Mouse (Mus musculus) C2C12 (cell line): ENCODE data around the gene Babam2. TPM values are rescaled to one million over a fixed set of nuclear protein-coding genes. Genes with fewer than 3 reads are reported as not detected.

Experiments
- H3K27me3 ChIP-seq: one replicate; pipeline ENCODE4 v1.6.1; 2011; ENCODE audit not compliant: control insufficient read depth, insufficient read depth, insufficient read length
- H3K36me3 ChIP-seq: one replicate; pipeline ENCODE4 v1.6.1; 2011; ENCODE audit not compliant: control insufficient read depth, insufficient read depth
- H3K4me3 ChIP-seq: one replicate; pipeline ENCODE4 v1.5.1; 2011; ENCODE audit warnings: mild to moderate bottlenecking, control low read depth; ENCODE audit not compliant: poor library complexity, insufficient read depth, severe bottlenecking
- H3K79me2 ChIP-seq: one replicate; pipeline ENCODE4 v1.6.1; 2011; ENCODE audit not compliant: control insufficient read depth, insufficient read depth
- H3K79me3 ChIP-seq: one replicate; pipeline ENCODE4 v1.6.1; 2011; ENCODE audit warnings: low read depth, control low read depth
- H3ac ChIP-seq: one replicate; pipeline ENCODE3; 2011; ENCODE audit warnings: low read depth; ENCODE audit not compliant: control insufficient read depth, insufficient read length
- CEBPB ChIP-seq: IDR thresholded peaks from one replicate; pipeline ENCODE4 v1.6.1; 2011; ENCODE audit warnings: low read depth, mild to moderate bottlenecking, control low read depth, moderate library complexity
- CTCF ChIP-seq: IDR thresholded peaks from one replicate; pipeline ENCODE4 v1.5.1; 2011; ENCODE audit not compliant: control insufficient read depth, insufficient read depth, insufficient read length
- FOSL1 ChIP-seq: IDR thresholded peaks from one replicate; pipeline ENCODE4 v1.8.0; 2011; ENCODE audit warnings: mild to moderate bottlenecking, low read length; ENCODE audit not compliant: poor library complexity, insufficient read depth, severe bottlenecking
- MAX ChIP-seq: IDR thresholded peaks from one replicate; pipeline ENCODE4 v1.6.1; 2011; ENCODE audit warnings: mild to moderate bottlenecking, control low read depth
- MYOD1 ChIP-seq: IDR thresholded peaks from one replicate; pipeline ENCODE4 v1.6.1; 2011; ENCODE audit warnings: low read depth; ENCODE audit not compliant: control insufficient read depth, insufficient read length
- MYOG ChIP-seq: IDR thresholded peaks from one replicate; pipeline ENCODE4 v1.6.1; 2011; ENCODE audit not compliant: control insufficient read depth, insufficient read length; ENCODE audit errors: extremely low read depth
- USF1 ChIP-seq: IDR thresholded peaks from one replicate; pipeline ENCODE4 v1.6.1; 2011; ENCODE audit warnings: low read depth, mild to moderate bottlenecking, control low read depth, moderate library complexity
- polyA plus RNA-seq: library from polyadenylated mRNA; unstranded; fragments of >200 nt; fragmentation: generic; extraction: Trizol; gene quantifications from one replicate; pipeline ENCODE4 v1.2.1, GENCODE M21; 2012; ENCODE audit warnings: missing spikeins

Babam2 gene
- polyA plus RNA-seq, 1 experiment = 36.0 TPM

GRCm38 (mm10) chr5:31987541-31988307 is 290.2 kb downstream of the Babam2 start:
- no peak overlapping the region for H3ac ChIP-seq
- no peak overlapping the region for H3K4me3 ChIP-seq
- H3K36me3 ChIP-seq = no peaks in the 10 kb centered on the region

GRCm38 (mm10) chr5:31997189-31997954 is 299.9 kb downstream of the Babam2 start:
- Histone ChIP-seq H3K27me3 (no peaks in the 10 kb centered on the region), H3K79me2 (no peaks in the 10 kb centered on the region), H3K36me3 (no peaks in the 10 kb centered on the region), H3ac (no peak overlapping the region), H3K79me3 (no peaks in the 10 kb centered on the region), H3K4me3 (no peak overlapping the region)
- no peak for TF ChIP-seq FOSL1
- TF ChIP-seq CEBPB = no peak
- no peak for TF ChIP-seq CTCF
- no peak for TF ChIP-seq USF1
- TF ChIP-seq MYOG = no peak
- no peak for TF ChIP-seq MAX
- TF ChIP-seq MYOD1 = no peak

More at GRCm38 (mm10) chr5:31987541-31988307, 290.2 kb downstream of the Babam2 start:
- H3K79me3 ChIP-seq = no peaks in the 10 kb centered on the region
- TF ChIP-seq FOSL1 (no peak), MAX (no peak), USF1 (no peak), MYOD1 (no peak), MYOG (no peak), CEBPB (no peak), CTCF (no peak)
- H3K27me3 ChIP-seq = no peaks in the 10 kb centered on the region
- H3K79me2 ChIP-seq = no peaks in the 10 kb centered on the region

GRCm38 (mm10) chr5:31998806-31999205 is 301.3 kb downstream of the Babam2 start:
- H3K36me3 ChIP-seq = no peaks in the 10 kb centered on the region
- no peak for TF ChIP-seq MYOG
- no peak for TF ChIP-seq MAX
- TF ChIP-seq MYOD1 = no peak
- no peak for TF ChIP-seq USF1
- TF ChIP-seq FOSL1 = no peak
- TF ChIP-seq CTCF = no peak
- no peak for TF ChIP-seq CEBPB
- H3K79me2 ChIP-seq = no peaks in the 10 kb centered on the region
- no peak overlapping the region for H3ac ChIP-seq
- H3K27me3 ChIP-seq = no peaks in the 10 kb centered on the region
- no peak overlapping the region for H3K4me3 ChIP-seq
- no peaks in the 10 kb centered on the region for H3K79me3 ChIP-seq

GRCm38 (mm10) chr5:32000076-32000475 is 302.6 kb downstream of the Babam2 start:
- H3K4me3 ChIP-seq = no peak overlapping the region
- no peak for TF ChIP-seq MYOD1
- TF ChIP-seq MYOG = no peak
- no peak for TF ChIP-seq FOSL1
- TF ChIP-seq CTCF = no peak
- TF ChIP-seq CEBPB = no peak
- no peak for TF ChIP-seq USF1
- no peak for TF ChIP-seq MAX
- no peak overlapping the region for H3ac ChIP-seq
- no peaks in the 10 kb centered on the region for H3K79me2 ChIP-seq
- no peaks in the 10 kb centered on the region for H3K36me3 ChIP-seq
- H3K79me3 ChIP-seq = no peaks in the 10 kb centered on the region
- H3K27me3 ChIP-seq = no peaks in the 10 kb centered on the region

GRCm38 (mm10) chr5:32001266-32001665 is 303.8 kb downstream of the Babam2 start:
- H3K79me3 ChIP-seq = no peaks in the 10 kb centered on the region
- H3K27me3 ChIP-seq = no peaks in the 10 kb centered on the region
- H3ac ChIP-seq = no peak overlapping the region
- TF ChIP-seq MYOG (no peak), USF1 (no peak), FOSL1 (no peak), MYOD1 (no peak), CTCF (no peak), CEBPB (no peak), MAX (no peak)
- H3K36me3 ChIP-seq = no peaks in the 10 kb centered on the region
- H3K4me3 ChIP-seq = no peak overlapping the region
- H3K79me2 ChIP-seq = no peaks in the 10 kb centered on the region
